Mouse (Mus musculus) E14TG2a.4 (cell line): ENCODE data around the gene Maml3.

Experiments
- H3K27me3 ChIP-seq: 2 replicates; pipeline ENCODE4 v1.6.1; 2014; ENCODE audit warnings: low read length, control low read depth; ENCODE audit not compliant: insufficient read depth
- H3K36me3 ChIP-seq: 2 replicates; pipeline ENCODE4 v1.6.1; 2014; ENCODE audit warnings: low read length, control low read depth; ENCODE audit not compliant: insufficient read depth
- H3K4me1 ChIP-seq: replicated peaks from 2 replicates; pipeline ENCODE4 v1.6.1; 2014; ENCODE audit warnings: low read depth, low read length, control low read depth
- H3K4me3 ChIP-seq: replicated peaks from 2 replicates; pipeline ENCODE4 v1.5.1; 2014; ENCODE audit warnings: mild to moderate bottlenecking, low read length
- H3K9me3 ChIP-seq: 2 replicates; pipeline ENCODE4 v1.6.1; 2014; ENCODE audit warnings: low read length, control low read depth
- CTCF ChIP-seq: conservative IDR thresholded peaks from 2 replicates; pipeline ENCODE4 v1.5.1; 2014; ENCODE audit warnings: low read length
- NANOG ChIP-seq: IDR thresholded peaks from 2 replicates; pipeline ENCODE4 v1.6.1; 2014; ENCODE audit warnings: borderline replicate concordance, low read length, mixed read lengths
- POU5F1 ChIP-seq: IDR thresholded peaks from 2 replicates; pipeline ENCODE4 v1.6.1; 2014; ENCODE audit warnings: low read length, borderline replicate concordance

The Maml3 gene

GRCm38 (mm10) chr3:51778738-51779592 lies 325.9 kb downstream of the Maml3 start:
- H3K36me3 ChIP-seq: no peaks in the 10 kb centered on the region
- H3K9me3 ChIP-seq: no peaks in the 10 kb centered on the region
- no peak for TF ChIP-seq POU5F1
- TF ChIP-seq CTCF: no peak
- TF ChIP-seq NANOG: no peak
- H3K4me3 ChIP-seq: no peak overlapping the region
- no peaks in the 10 kb centered on the region for H3K27me3 ChIP-seq
- no peaks in the 10 kb centered on the region for H3K4me1 ChIP-seq

- TF ChIP-seq POU5F1: no peak
- no peak for TF ChIP-seq NANOG
- no peak for TF ChIP-seq CTCF
- no peaks in the 10 kb centered on the region for H3K27me3 ChIP-seq
- no peak overlapping the region for H3K4me3 ChIP-seq
- H3K4me1 ChIP-seq: no peaks in the 10 kb centered on the region
- no peaks in the 10 kb centered on the region for H3K36me3 ChIP-seq
- H3K9me3 ChIP-seq: no peaks in the 10 kb centered on the region
Measured at GRCm38 (mm10) chr3:51778179-51778578, 326.7 kb downstream of the Maml3 start.

- no peaks in the 10 kb centered on the region for H3K36me3 ChIP-seq
- H3K9me3 ChIP-seq: no peaks in the 10 kb centered on the region
- H3K27me3 ChIP-seq: no peaks in the 10 kb centered on the region
- no peaks in the 10 kb centered on the region for H3K4me1 ChIP-seq
- TF ChIP-seq POU5F1 (no peak), CTCF (no peak), NANOG (no peak)
- no peak overlapping the region for H3K4me3 ChIP-seq
Measured at GRCm38 (mm10) chr3:51776018-51776611, 328.8 kb downstream of the Maml3 start.

GRCm38 (mm10) chr3:51773587-51773986 lies 331.3 kb downstream of the Maml3 start:
- Histone ChIP-seq H3K36me3 (no peaks in the 10 kb centered on the region), H3K4me1 (no peaks in the 10 kb centered on the region), H3K27me3 (no peaks in the 10 kb centered on the region), H3K4me3 (no peak overlapping the region), H3K9me3 (peaks cover 14% of the 10 kb centered on the region)
- TF ChIP-seq POU5F1: no peak

GRCm38 (mm10) chr3:51771839-51772630 lies 332.8 kb downstream of the Maml3 start:
- no peaks in the 10 kb centered on the region for H3K27me3 ChIP-seq
- no peak for TF ChIP-seq NANOG
- TF ChIP-seq CTCF: no peak
- no peak for TF ChIP-seq POU5F1

GRCm38 (mm10) chr3:51769196-51769595 lies 335.7 kb downstream of the Maml3 start:
- TF ChIP-seq NANOG (no peak), POU5F1 (no peak), CTCF (no peak)
- no peaks in the 10 kb centered on the region for H3K4me1 ChIP-seq
- H3K4me3 ChIP-seq: no peak overlapping the region
- H3K9me3 ChIP-seq: peaks cover 23% of the 10 kb centered on the region
- H3K36me3 ChIP-seq: no peaks in the 10 kb centered on the region
- H3K27me3 ChIP-seq: no peaks in the 10 kb centered on the region

More at GRCm38 (mm10) chr3:51771839-51772630, 332.8 kb downstream of the Maml3 start:
- Histone ChIP-seq H3K36me3 (no peaks in the 10 kb centered on the region), H3K4me3 (no peak overlapping the region), H3K4me1 (no peaks in the 10 kb centered on the region), H3K9me3 (peaks cover 21% of the 10 kb centered on the region)

- no peak for TF ChIP-seq POU5F1
- TF ChIP-seq CTCF: no peak
- no peak for TF ChIP-seq NANOG
- peaks cover 23% of the 10 kb centered on the region for H3K9me3 ChIP-seq
Measured at GRCm38 (mm10) chr3:51765220-51765923, 339.5 kb downstream of the Maml3 start.

GRCm38 (mm10) chr3:51764175-51764574 lies 340.7 kb downstream of the Maml3 start:
- no peaks in the 10 kb centered on the region for H3K4me1 ChIP-seq
- H3K27me3 ChIP-seq: no peaks in the 10 kb centered on the region
- no peaks in the 10 kb centered on the region for H3K36me3 ChIP-seq
- TF ChIP-seq CTCF: no peak
- TF ChIP-seq NANOG: no peak
- no peak for TF ChIP-seq POU5F1
- H3K4me3 ChIP-seq: no peak overlapping the region
- H3K9me3 ChIP-seq: peaks cover 14% of the 10 kb centered on the region

More at GRCm38 (mm10) chr3:51765220-51765923, 339.5 kb downstream of the Maml3 start:
- no peak overlapping the region for H3K4me3 ChIP-seq
- H3K4me1 ChIP-seq: no peaks in the 10 kb centered on the region
- no peaks in the 10 kb centered on the region for H3K36me3 ChIP-seq
- no peaks in the 10 kb centered on the region for H3K27me3 ChIP-seq
